Mouse (Mus musculus) G1E-ER4 (cell line): Measurements from ENCODE around the gene Myo18a. TPM values are rescaled to one million over a fixed set of nuclear protein-coding genes. Genes with fewer than 3 reads are reported as not detected.

Source experiments
- GATA1 ChIP-seq: IDR thresholded peaks from one replicate; pipeline ENCODE4 v1.8.0; 2012; ENCODE audit warnings: low read length, inconsistent platforms
- polyA plus RNA-seq: library from polyadenylated mRNA; stranded (reverse); fragments of >175 nt; gene quantifications from 2 replicates; pipeline ENCODE4 v1.2.3, GENCODE M21; 2012

Gene Myo18a
- polyA plus RNA-seq, 1 experiment: 41.9 TPM

DNA sequence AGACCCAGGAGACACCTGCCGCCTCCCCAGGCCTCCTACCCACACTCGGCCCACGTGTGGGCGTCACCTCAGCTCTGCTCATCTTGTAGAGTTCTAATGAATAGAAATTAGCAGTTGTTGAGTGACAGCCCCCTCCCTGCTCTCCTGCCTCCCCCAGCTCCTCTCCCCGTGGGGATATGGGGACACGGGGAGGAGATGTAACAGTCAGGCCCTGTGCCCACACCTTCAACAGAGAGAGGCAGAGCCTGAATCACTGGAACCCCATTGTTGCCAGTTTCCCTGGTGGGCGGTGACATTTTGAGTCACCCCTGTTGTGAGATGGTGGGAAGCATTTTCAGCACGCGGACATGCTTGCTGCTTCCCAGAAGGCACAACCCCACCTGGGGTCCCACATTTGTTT lies 97.9 kb downstream of the Myo18a start:
- TF ChIP-seq GATA1: no peak

- TF ChIP-seq GATA1: no peak
These were observed 99.8 kb downstream of the Myo18a start for GRCm38 (mm10) chr11:77862887-77863286.

- TF ChIP-seq GATA1: no peak
These were observed 101.7 kb downstream of the Myo18a start for GRCm38 (mm10) chr11:77864771-77865170.

DNA sequence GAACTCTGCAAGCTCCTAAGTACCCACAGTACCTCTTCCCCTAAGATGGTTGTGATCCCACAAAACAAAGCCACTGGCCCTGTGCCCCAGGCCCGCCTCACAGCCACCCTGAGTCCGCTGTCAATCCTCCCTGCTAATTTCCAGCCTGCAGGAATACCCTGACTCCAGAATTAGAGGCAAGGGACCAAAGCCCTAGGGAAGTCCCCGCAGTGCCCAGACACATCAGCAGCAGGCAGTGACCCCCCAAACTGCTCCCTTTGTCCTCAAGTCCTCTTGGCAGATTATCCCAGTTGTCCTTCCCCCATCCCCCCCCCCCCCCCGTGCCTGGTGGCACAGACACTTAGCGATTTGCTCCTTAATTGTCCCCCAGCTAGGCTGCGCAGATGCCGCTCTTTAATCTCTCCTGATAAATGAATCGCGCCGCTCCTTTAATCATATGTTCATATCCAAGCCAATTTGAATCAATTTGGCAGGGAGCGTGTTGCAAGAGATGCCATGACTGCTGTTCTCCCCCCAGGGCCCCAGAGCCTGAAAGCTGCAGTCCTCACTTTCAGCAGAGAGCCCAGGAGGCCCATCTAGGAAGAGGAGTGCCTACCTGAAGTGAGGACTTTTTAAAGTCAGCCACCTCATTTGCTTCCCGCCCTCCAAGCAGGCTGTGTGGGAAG lies 104.5 kb downstream of the Myo18a start:
- no peak for TF ChIP-seq GATA1

GRCm38 (mm10) chr11:77871436-77871835 lies 108.4 kb downstream of the Myo18a start:
- TF ChIP-seq GATA1: no peak

DNA sequence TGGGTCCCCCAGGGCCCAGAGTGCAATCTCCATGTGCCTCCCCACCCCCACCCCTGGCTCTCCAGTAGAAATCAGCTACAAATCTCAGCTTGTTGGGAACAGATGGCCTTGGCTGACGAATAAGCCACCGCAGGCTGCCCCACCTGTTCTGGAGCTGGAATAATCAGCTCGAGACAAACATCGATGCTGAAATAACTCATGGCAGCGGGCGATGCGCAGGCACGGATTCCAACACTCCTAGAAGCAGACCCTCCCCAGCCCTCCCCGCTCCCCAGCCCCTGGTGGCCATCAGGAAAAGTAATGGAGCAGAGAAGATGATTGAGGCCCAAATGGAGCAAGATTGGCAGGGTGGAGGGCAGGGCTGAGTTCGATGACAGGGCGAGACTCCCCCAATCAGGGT lies 109.2 kb downstream of the Myo18a start:
- TF ChIP-seq GATA1: no peak

DNA sequence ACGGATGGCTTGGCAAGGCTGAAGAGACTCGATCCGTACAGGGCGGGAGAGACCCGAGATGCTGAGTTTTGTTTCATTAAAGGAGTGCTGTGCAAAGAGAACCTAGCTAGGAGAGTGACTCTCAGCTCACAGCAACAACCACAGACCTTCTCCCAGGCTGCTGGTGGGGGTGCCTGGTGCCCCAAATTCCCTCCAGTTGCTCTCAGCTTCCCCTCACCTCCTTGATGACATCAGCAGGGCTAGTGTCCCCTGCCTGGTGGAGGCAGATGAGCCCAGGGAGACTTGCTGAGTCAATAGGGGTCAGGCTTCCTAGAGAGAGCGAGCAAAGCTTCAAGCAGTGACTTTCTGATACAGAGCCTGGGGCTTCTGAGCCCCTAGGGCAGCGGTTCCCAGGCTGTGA lies 109.6 kb downstream of the Myo18a start:
- no peak for TF ChIP-seq GATA1

DNA sequence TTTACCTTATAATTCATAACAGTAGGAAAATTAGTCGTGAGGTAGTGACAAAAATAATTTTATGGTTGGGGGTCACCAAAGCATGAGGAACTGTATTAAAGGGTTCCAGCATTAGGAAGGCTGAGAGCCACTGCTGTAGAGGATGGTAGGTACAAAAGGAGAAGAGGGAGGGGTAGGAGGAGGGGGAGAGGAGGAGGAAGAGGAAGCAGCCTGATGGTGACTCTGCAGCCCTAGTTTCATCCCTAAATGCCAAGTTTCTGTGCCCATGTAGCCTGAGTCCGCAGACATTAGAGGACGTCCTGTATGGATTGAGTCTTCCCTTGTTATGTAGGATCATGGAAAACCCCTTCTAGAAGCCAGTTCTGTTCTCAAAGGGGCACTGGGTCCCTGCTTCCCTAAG lies 110.1 kb downstream of the Myo18a start:
- no peak for TF ChIP-seq GATA1

DNA sequence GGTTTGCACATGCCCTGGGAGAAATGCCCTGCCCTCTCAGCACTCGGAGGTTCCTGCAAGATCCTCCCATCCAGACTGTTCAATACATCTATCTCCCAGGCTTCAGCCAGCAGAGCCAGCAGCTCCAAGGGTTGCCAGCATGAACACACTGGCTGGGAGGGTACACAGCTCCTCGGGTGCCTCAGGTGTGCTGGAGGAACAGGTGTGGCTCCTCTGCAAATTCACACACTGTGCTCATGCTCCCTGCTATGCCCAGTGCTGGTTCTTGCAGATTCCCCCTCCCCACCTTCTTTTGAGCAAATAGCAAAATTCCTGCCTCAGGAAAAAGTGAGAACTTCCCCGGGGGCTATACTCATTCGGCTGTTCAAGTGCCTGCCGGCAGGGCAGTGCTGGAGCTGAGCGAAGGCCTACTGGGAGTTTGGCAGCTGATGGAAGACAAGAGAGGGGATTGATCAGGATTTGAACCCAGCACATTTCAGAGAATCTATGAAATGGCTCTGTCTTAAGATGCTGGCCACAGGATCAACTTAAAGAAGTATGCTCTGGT lies 111.7 kb downstream of the Myo18a start:
- no peak for TF ChIP-seq GATA1

- TF ChIP-seq GATA1: no peak
These were observed 112.2 kb downstream of the Myo18a start for GRCm38 (mm10) chr11:77875269-77875668.

DNA sequence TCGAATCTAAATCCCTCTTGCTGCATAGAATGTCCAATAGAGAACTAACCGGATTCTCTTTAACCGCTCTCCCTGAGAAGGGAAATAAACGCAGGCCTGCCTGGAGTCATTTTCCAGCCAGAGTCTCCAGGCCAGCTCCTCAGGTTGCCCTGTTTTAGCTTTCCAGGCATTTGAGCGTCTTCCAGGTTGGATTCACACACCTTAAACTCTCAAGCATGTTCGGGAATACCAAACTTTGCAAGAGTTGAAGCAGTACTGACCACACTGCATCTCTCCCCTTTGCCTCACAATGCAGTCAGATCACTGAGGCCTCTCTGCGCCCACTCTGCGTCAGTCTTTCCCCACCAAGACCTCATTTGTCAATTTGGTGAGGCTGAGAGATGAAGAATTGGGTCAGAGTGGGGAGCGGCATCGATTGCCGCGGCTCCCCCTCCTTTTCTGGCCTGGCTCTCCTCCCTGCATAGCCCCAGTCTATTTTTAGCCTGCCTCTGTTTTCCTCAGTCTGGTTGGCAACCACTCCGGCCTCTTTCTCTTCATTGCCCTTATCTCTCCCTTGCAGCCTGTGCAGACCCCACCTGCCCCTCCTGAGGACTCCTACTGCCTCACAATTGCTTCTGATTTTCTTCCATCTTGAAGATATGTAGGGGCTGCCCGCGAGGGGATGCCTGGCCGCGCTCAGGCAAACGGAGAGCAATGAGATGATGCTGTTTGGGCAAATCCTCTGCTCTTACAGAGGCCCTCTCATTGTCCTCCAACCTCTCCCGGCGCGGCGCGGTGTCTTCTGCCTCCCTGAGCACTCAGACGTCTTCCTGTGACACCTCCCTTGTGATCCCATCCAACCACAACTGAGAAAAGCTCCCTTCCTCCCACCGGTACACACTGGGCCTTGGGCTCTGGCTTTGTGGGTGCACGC lies 113.1 kb downstream of the Myo18a start:
- no peak for TF ChIP-seq GATA1

GRCm38 (mm10) chr11:77876760-77877148 lies 113.7 kb downstream of the Myo18a start:
- no peak for TF ChIP-seq GATA1

- TF ChIP-seq GATA1: no peak
These were observed 121.6 kb downstream of the Myo18a start for GRCm38 (mm10) chr11:77884524-77885245.

DNA sequence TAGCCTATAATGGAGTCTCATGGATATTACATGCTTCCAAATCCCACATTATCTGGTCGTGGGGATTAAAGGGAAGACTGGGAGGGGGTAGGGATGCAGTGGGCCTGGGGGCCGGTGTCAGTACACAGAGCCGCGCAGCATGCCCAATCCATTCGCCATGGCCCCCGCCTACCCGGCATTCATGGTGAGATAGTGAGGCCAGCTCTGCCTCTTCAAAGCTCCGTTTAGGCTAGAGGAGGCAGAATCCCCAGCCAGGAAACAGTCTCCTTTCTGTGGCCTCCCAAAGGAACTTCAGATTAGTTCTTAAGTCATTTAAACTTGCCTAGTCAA lies 122.2 kb downstream of the Myo18a start:
- no peak for TF ChIP-seq GATA1

- no peak for TF ChIP-seq GATA1
These were observed 124.4 kb downstream of the Myo18a start for GRCm38 (mm10) chr11:77887373-77887960.

DNA sequence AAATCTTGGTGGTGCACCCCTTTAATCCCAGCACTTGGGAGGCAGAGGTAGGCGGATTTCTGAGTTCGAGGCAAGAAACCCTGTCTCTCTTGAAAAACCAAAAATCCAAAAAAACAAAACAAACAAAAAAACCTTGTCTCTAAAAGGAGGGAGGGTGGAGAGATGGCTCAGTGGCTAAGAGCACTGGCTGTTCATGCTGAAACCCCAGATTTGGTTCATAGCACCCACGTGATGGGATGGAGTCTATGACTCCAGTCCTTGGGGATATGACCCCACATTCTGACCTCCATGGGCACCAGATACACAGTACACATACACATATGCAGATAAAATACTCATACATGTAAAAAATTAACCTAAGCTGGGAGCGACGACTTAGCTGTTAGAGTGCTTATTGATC lies 125.8 kb downstream of the Myo18a start:
- TF ChIP-seq GATA1: no peak
